Mouse (Mus musculus) frontal cortex, postnatal 36 days (tissue): ENCODE measurements at regions not wholly inside any gene's neighbourhood (a gene's known extent, or its start where the extent isn't known, plus 50 kb on each side); places are given as distances from the start of the nearest gene placed in this dataset.

Source experiments
- DNase-seq, 2 experiments: peaks; one replicate each; pipeline ENCODE4 v3.0.0; 2022; ENCODE audit warnings: low spot score in 2 of 2

GRCm38 (mm10) chr5:40441239-40441638 is 686.0 kb upstream of the Hs3st1 start:
- DNase-seq: no peak

- DNase-seq: peak; percentile 15 to 72
Measured at GRCm38 (mm10) chr5:40402721-40403120, 647.4 kb upstream of the Hs3st1 start.

- DNase-seq: peak in 1 of 2 experiments; percentile 14
Measured at GRCm38 (mm10) chr5:40394798-40395197, 639.5 kb upstream of the Hs3st1 start.

- DNase-seq: no peak
Measured at GRCm38 (mm10) chr5:40389591-40389990, 634.3 kb upstream of the Hs3st1 start.

GRCm38 (mm10) chr5:40366956-40367355 is 611.7 kb upstream of the Hs3st1 start:
- no peak for DNase-seq

- no peak for DNase-seq
Measured at GRCm38 (mm10) chr5:40331237-40331636, 576.0 kb upstream of the Hs3st1 start.

- DNase-seq: no peak
Measured at GRCm38 (mm10) chr5:40308510-40308909, 553.2 kb upstream of the Hs3st1 start.

- DNase-seq: peak; percentile 8 to 19
Measured at GRCm38 (mm10) chr5:40304777-40305176, 549.5 kb upstream of the Hs3st1 start.

GRCm38 (mm10) chr5:40294868-40295693 is 539.8 kb upstream of the Hs3st1 start:
- no peak for DNase-seq

- no peak for DNase-seq
Measured at GRCm38 (mm10) chr5:40282330-40282729, 527.1 kb upstream of the Hs3st1 start.

- peak; percentile 24 to 57 for DNase-seq
Measured at GRCm38 (mm10) chr5:40246664-40247063, 491.4 kb upstream of the Hs3st1 start.
